Mouse (Mus musculus): ENCODE data around the gene Adm2.

Gene Adm2

DNA sequence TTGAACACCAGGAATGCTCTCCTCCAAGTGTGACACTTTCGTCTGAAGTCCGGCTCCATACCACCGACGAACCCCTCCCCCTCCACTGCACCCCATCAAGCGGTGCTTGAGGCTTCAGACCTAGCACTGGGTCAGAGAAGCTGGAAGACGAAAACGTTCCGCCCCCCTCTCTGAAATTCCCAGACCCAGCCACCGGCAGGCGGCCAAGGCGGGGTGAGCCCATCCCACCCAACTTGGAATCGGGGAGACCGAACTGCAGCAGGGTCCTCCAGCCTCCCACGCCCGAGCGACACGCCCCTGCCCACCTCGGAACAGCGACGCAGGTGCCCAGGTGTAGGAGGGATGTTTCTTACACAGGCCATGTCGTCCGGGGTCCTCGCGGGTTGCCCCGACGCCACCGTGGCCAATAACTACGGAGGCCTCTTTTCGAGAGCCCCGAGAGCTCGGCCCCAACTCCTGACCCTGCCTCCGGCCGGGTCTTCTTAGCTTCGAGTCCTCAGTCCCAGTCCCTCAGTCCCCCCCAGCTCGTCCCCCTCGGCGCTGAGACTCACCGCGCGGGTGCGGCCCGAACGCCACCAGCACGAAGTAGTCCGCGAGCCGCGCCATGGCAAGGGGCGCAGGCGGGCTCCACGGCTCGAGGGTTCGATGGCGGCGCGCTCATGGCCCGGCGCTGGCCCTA lies 7.9 kb upstream of the Adm2 start:
- TF ChIP-seq CTCF (conservative IDR thresholded peaks at IDR 0.05; ENCODE audit: low read length): no peak
- no peak for TF ChIP-seq POU5F1 (IDR thresholded peaks at IDR 0.05; ENCODE audit: borderline replicate concordance, low read length)
- no peak for TF ChIP-seq NANOG (IDR thresholded peaks at IDR 0.05; ENCODE audit: borderline replicate concordance, low read length)
- no peaks in the 10 kb centered on the region for H3K36me3 ChIP-seq (ENCODE audit: insufficient read depth, low read length)
- peaks cover 4% of the 10 kb centered on the region; the same call in 1 of the 2 replicates for H3K9me3 ChIP-seq (ENCODE audit: low read length)
- H3K4me1 ChIP-seq (replicated peaks; ENCODE audit: low read depth, low read length): peaks cover 38% of the 10 kb centered on the region
- no peaks in the 10 kb centered on the region for H3K27me3 ChIP-seq (ENCODE audit: insufficient read depth, low read length)
- H3K4me3 ChIP-seq (replicated peaks; ENCODE audit: low read length): peak overlapping the region; percentile 100

DNA sequence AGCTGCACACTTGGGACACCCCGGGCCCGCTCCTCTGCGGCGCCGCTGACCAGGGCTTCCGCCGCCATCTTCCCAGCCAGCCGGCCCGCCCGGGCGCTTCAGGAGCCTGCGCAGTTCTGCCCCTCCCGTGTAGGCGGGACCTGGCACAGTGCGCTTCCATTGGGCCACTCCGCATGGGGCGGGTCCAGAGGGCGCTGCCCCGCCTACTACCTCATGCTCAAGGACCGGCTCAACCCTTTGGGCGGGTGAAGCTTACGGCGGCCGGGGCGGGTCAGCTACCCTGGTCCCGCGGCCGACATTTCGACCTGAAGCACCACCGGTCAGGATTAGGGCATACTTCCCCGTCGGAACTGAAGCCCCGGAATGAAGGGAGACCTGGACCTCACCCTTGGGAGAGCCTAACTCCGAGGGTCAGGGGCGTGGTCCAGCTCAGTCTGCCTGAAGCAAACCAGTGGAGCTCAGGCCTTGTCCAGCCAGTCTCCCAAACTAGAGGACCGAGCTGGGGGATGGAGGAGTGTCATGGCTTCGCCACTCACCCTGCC lies 7.3 kb upstream of the Adm2 start, which contains the start of gene Sbf1:
TSS of gene Sbf1 (minus strand) at position 122 of the 542 bp plus-strand sequence.
- H3K27me3 ChIP-seq (ENCODE audit: insufficient read depth, low read length): no peaks in the 10 kb centered on the region
- peak within 1 kb of the TSS; percentile 100 for H3K4me3 ChIP-seq (replicated peaks; ENCODE audit: low read length)
- TF ChIP-seq POU5F1 (IDR thresholded peaks at IDR 0.05; ENCODE audit: borderline replicate concordance, low read length) (no peak), NANOG (IDR thresholded peaks at IDR 0.05; ENCODE audit: borderline replicate concordance, low read length) (no peak), CTCF (conservative IDR thresholded peaks at IDR 0.05; ENCODE audit: low read length) (no peak)
- H3K4me1 ChIP-seq (replicated peaks; ENCODE audit: low read depth, low read length): peaks cover 33% of the 10 kb centered on the region
- peaks cover 4% of the 10 kb centered on the region; the same call in 1 of the 2 replicates for H3K9me3 ChIP-seq (ENCODE audit: low read length)
- no peaks in the 10 kb centered on the region for H3K36me3 ChIP-seq (ENCODE audit: insufficient read depth, low read length)

DNA sequence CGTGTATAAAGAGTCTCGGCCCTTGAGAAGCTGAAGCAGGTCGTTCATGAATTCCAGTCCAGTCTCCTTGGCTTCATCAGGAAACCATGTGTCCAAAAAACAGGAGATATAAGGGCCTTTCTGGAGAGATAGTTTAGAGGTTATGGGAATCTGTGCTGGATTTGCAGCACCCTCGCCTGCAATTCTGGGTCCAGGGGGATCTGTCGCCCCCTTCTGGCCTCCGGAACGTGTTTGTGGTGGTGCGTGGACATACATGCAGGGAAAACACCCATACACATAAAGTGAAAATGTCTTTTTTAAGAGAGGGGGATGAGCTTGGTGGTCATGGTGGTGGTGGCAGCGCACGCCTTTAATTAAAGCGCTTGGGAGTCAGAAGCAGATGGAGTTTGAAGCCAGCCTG lies 6.4 kb upstream of the Adm2 start:
- 0 out of 2 replicates have a peak, but pooled peaks cover 3% of the 10 kb centered on the region for H3K27me3 ChIP-seq (ENCODE audit: insufficient read depth, low read length)
- H3K36me3 ChIP-seq (ENCODE audit: insufficient read depth, low read length): no peaks in the 10 kb centered on the region
- peaks cover under 1% of the 10 kb centered on the region; the same call in 1 of the 2 replicates for H3K9me3 ChIP-seq (ENCODE audit: low read length)
- peaks cover 30% of the 10 kb centered on the region for H3K4me1 ChIP-seq (replicated peaks; ENCODE audit: low read depth, low read length)
- TF ChIP-seq NANOG (IDR thresholded peaks at IDR 0.05; ENCODE audit: borderline replicate concordance, low read length) (no peak), CTCF (conservative IDR thresholded peaks at IDR 0.05; ENCODE audit: low read length) (peak; percentile 66), POU5F1 (IDR thresholded peaks at IDR 0.05; ENCODE audit: borderline replicate concordance, low read length) (no peak)
- H3K4me3 ChIP-seq (replicated peaks; ENCODE audit: low read length): peak overlapping the region; percentile 100

DNA sequence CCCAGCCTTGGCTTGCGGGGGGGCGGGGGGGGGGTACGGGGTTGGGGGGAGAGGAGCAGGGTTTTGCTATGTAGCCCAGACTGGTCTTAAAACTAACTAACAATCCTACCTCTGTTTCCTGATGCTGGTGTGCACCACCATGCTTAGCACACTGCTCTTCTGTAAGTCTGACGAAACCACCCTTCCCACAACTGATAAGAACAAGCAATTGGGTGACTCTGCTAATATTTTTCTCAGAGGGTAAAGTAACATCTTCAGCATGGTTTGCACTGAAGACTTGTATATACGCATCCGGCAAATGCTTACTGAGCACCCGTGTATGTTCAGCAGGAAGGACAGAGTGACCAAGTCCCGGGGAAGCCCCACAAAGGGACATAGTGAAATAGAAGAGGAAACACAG lies 1.3 kb upstream of the Adm2 start:
- Histone ChIP-seq H3K27me3 (ENCODE audit: insufficient read depth, low read length) (peaks cover 19% of the 10 kb centered on the region), H3K9me3 (ENCODE audit: low read length) (no peaks in the 10 kb centered on the region), H3K4me1 (replicated peaks; ENCODE audit: low read depth, low read length) (peaks cover 25% of the 10 kb centered on the region), H3K36me3 (ENCODE audit: insufficient read depth, low read length) (no peaks in the 10 kb centered on the region), H3K4me3 (replicated peaks; ENCODE audit: low read length) (no peak overlapping the region)
- TF ChIP-seq NANOG (IDR thresholded peaks at IDR 0.05; ENCODE audit: borderline replicate concordance, low read length): no peak
- no peak for TF ChIP-seq CTCF (conservative IDR thresholded peaks at IDR 0.05; ENCODE audit: low read length)
- no peak for TF ChIP-seq POU5F1 (IDR thresholded peaks at IDR 0.05; ENCODE audit: borderline replicate concordance, low read length)

DNA sequence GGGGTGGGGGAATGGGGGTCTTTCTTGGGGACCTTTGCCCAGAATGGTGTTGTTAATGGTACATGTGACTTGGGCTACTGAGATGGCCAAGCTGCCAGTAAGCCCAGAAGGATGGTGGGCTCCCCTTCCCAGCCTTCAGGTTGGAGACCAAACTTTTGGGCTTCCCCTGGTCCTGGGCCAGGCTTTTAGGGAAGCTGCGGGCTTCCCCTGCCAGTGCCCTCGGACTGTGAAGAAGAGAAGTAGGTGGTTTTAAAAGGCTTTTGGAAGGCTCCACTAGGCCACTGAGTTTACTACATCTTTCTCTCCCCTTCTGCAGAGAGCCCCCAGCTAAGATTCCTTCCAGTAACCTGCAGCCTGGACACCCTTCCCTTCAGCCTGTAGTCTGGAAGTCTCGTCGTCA lies 1.1 kb downstream of the Adm2 start:
- peak overlapping the region; percentile 82 for H3K4me3 ChIP-seq (replicated peaks; ENCODE audit: low read length)
- H3K36me3 ChIP-seq (ENCODE audit: insufficient read depth, low read length): no peaks in the 10 kb centered on the region
- H3K27me3 ChIP-seq (ENCODE audit: insufficient read depth, low read length): peaks cover 25% of the 10 kb centered on the region
- H3K9me3 ChIP-seq (ENCODE audit: low read length): no peaks in the 10 kb centered on the region
- TF ChIP-seq NANOG (IDR thresholded peaks at IDR 0.05; ENCODE audit: borderline replicate concordance, low read length) (no peak), CTCF (conservative IDR thresholded peaks at IDR 0.05; ENCODE audit: low read length) (no peak), POU5F1 (IDR thresholded peaks at IDR 0.05; ENCODE audit: borderline replicate concordance, low read length) (no peak)
- H3K4me1 ChIP-seq (replicated peaks; ENCODE audit: low read depth, low read length): peaks cover 25% of the 10 kb centered on the region

DNA sequence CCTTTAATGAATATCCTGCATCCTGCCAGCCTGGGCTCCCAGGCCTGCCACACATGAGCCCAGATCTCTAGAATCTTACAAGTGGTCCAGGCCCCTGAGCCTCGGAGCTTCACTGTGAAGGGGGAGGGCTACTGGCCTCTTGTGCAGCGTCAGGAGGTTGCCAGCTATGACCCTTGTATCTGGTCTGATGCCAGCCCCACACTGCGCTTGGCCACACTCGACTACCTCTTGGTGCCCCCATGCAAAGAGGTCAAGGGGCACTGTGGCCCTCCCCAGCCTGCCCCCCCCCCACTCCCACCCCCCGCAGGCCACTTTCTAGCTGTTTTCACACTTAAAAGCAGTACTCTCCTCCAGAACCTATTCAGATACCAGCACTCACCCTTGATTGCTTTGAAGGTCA lies 3.9 kb downstream of the Adm2 start:
- Histone ChIP-seq H3K4me1 (replicated peaks; ENCODE audit: low read depth, low read length) (peaks cover 25% of the 10 kb centered on the region), H3K9me3 (ENCODE audit: low read length) (no peaks in the 10 kb centered on the region), H3K36me3 (ENCODE audit: insufficient read depth, low read length) (no peaks in the 10 kb centered on the region), H3K4me3 (replicated peaks; ENCODE audit: low read length) (no peak overlapping the region), H3K27me3 (ENCODE audit: insufficient read depth, low read length) (peaks cover 22% of the 10 kb centered on the region)
- TF ChIP-seq POU5F1 (IDR thresholded peaks at IDR 0.05; ENCODE audit: borderline replicate concordance, low read length) (no peak), NANOG (IDR thresholded peaks at IDR 0.05; ENCODE audit: borderline replicate concordance, low read length) (no peak)

DNA sequence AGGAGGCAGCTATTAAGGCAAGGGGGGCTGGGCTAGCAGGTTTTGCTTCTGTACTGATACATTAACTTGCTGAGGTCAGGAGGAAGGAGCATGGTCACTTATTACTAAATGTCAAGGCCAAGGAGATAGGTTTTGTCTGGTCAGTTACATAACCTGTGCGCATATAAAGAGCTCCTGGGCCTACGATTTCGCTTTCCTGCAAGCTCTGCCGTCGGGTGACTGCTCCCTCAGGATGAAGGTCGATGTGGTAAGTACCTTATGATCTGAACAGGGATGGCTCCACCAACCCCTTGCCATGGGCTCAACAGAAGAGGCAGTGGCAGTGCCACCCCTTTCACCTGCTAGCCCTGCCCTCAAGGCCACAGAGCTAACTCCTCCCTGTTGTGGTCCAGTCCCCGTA lies 11.8 kb downstream of the Adm2 start, which contains the start of gene Miox:
TSS of gene Miox (plus strand) at position 128 of the 400 bp plus-strand sequence.
- Histone ChIP-seq H3K4me1 (replicated peaks; ENCODE audit: low read depth, low read length) (peaks cover 19% of the 10 kb centered on the region), H3K4me3 (replicated peaks; ENCODE audit: low read length) (peak within 1 kb of the TSS; percentile 71), H3K27me3 (ENCODE audit: insufficient read depth, low read length) (peaks cover 20% of the 10 kb centered on the region), H3K9me3 (ENCODE audit: low read length) (peaks cover 20% of the 10 kb centered on the region), H3K36me3 (ENCODE audit: insufficient read depth, low read length) (no peaks in the 10 kb centered on the region)
- TF ChIP-seq CTCF (conservative IDR thresholded peaks at IDR 0.05; ENCODE audit: low read length) (no peak), POU5F1 (IDR thresholded peaks at IDR 0.05; ENCODE audit: borderline replicate concordance, low read length) (no peak), NANOG (IDR thresholded peaks at IDR 0.05; ENCODE audit: borderline replicate concordance, low read length) (no peak)

DNA sequence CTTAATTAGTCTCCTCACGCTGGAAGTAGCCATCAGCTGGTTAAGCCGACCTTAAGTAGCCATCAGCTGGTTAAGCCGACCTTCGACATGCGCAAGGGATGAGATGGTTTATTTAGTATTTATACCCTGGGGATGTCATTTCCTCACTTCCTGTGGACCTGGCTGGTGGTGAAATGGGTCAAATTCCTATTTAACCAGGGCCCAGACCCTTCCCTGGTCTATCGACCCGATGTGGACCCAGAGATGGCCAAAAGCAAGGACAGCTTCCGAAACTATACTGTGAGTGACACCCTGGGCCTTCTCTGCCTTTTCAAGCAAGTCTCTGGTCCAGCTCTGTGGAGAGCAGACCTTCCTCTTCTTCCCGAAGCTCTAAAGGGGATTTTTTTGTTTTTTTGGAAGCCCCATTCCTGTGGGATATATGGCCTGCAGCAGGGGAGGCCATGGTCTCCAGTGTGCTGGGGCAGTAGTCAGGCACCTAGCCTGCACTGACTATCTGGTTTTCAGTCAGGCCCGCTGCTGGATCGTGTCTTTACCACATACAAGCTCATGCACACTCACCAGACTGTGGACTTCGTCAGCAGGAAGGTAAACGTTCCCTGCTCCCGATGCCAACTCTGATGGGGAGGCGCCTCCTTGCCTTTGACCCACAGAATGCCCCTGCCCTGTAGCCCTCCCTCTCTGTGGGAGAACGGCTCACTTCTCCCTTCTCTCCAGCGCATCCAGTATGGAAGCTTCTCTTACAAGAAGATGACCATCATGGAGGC lies 12.4 kb downstream of the Adm2 start:
- peaks cover 19% of the 10 kb centered on the region for H3K4me1 ChIP-seq (replicated peaks; ENCODE audit: low read depth, low read length)
- peak overlapping the region; percentile 71 for H3K4me3 ChIP-seq (replicated peaks; ENCODE audit: low read length)
- peaks cover 20% of the 10 kb centered on the region for H3K27me3 ChIP-seq (ENCODE audit: insufficient read depth, low read length)
- H3K36me3 ChIP-seq (ENCODE audit: insufficient read depth, low read length): no peaks in the 10 kb centered on the region
- peaks cover 20% of the 10 kb centered on the region for H3K9me3 ChIP-seq (ENCODE audit: low read length)
- no peak for TF ChIP-seq NANOG (IDR thresholded peaks at IDR 0.05; ENCODE audit: borderline replicate concordance, low read length)
- no peak for TF ChIP-seq POU5F1 (IDR thresholded peaks at IDR 0.05; ENCODE audit: borderline replicate concordance, low read length)
- no peak for TF ChIP-seq CTCF (conservative IDR thresholded peaks at IDR 0.05; ENCODE audit: low read length)

Data from E14TG2a.4 (cell line).